Mouse (Mus musculus): ENCODE results near the gene Olfr509.
"Not testable (repeated sequence)": the region's sequence is repeated elsewhere in the genome, so short reads cannot be mapped to it uniquely, and the experiment has no call there.

Gene Olfr509

GRCm38 (mm10) chr7:108651806-108652205 lies at the start of gene Olfr509:
Gene Olfr509 (minus strand): TSS chr7:108651906.
- DNase-seq: no peak

- no peak for DNase-seq
These were observed 27.2 kb upstream of the Olfr509 start for GRCm38 (mm10) chr7:108678886-108679285.

DNA sequence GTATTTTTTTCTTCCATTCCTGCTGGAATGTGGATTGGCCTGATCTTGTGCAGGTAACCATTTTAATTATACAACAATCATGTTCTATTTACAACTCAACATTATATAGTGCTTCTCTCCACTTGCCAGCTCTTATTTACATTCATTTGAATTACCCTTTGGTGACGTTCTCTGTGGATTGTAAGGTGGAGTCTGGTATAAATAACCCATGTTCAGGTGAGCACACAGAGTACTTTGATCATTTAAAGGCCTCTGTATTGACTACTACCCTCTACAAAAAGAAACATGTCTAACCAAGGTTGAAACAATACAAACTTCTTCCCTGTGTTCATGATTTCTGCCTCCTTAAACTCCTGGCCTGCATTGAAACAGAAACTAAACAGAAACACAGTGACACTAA lies 19.4 kb upstream of the Olfr509 start:
- DNase-seq: no peak

- no peak for DNase-seq
These were observed 14.4 kb upstream of the Olfr509 start, which contains the start of gene Olfr510 for GRCm38 (mm10) chr7:108666118-108666517. Gene Olfr510 (plus strand): TSS chr7:108666418.

- DNase-seq: no peak
These were observed 10.7 kb upstream of the Olfr509 start for GRCm38 (mm10) chr7:108662419-108662818.

- DNase-seq: no peak
These were observed 22.0 kb downstream of the Olfr509 start, which contains the start of gene Olfr508 for GRCm38 (mm10) chr7:108629694-108630093. Gene Olfr508 (plus strand): TSS chr7:108629994.

DNA sequence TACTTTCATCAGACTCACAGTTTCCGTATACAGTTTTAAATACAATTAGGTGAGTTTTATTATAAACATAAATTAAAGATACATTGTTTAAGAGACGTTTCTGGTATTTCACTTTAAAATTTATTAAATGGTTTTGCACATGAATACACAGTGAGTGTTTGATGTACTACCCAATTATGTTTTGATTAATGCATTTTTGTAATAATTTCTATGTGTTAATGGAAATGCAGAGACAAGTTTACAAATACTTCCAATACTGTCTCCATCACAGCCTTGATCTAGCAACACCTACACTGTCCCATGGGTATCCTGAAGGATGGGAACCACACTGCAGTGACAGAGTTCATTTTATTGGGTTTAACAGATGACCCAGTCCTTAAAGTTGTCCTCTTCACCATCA lies 30.2 kb downstream of the Olfr509 start, which contains the start of gene Olfr507:
Gene Olfr507, plus strand, starts transcription at position 301 of the 400 bp plus-strand sequence.
- no peak for DNase-seq

GRCm38 (mm10) chr7:108616781-108617180 lies 34.9 kb downstream of the Olfr509 start:
- DNase-seq: not testable (repeated sequence)

DNA sequence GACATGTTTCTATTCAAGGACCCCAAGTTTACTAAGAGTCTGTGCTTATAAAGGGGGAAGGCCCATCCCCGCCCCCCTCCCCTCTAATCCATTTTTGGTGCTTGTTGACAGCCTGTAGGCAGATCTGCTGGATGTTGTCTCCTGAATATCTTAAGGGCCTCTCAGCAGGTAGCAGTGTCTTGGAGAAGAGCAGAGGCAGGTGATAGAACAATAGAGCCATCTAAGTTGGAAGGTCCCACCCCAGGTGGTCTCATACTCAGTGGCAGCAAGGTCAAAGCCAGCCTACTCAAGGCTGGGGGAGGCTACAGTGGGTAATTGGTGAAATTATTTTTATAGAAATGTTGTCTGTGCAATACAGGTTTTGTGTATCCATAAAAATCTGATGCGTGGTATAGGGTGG lies 37.6 kb downstream of the Olfr509 start:
- no peak for DNase-seq

- no peak for DNase-seq
These were observed 41.2 kb downstream of the Olfr509 start, which contains the start of gene Olfr506 for GRCm38 (mm10) chr7:108610487-108610886. Gene Olfr506 (plus strand): TSS chr7:108610787.

DNA sequence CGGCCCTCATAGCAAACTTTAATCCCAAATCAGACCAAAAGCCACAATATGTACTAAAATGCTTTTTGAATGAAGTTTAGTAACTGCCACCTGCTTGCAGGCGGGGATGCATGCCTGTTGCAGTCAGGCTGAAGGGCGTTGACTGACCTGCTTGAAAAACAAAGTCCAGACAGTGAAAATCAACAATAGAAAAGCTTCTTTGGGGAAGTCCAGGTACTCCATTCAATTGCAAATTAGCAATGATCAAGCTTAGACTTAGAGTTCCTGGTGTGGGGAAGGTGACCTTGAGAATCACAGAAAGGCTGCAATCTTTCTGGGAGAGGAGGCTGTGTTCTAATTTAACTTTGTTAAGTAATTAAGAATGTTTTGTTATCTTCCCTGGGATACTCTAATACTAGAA lies 49.8 kb downstream of the Olfr509 start:
- not testable (repeated sequence) for DNase-seq
